Mouse (Mus musculus): ENCODE measurements around the gene Apbb2. TPM values are rescaled to one million over a fixed set of nuclear protein-coding genes. Genes with fewer than 3 reads are reported as not detected.
A peak's percentile ranks its signal among the peaks of the same experiment; 100 is the strongest.

Apbb2 gene
- polyA plus RNA-seq, 1 experiment, result 19.1 TPM

DNA sequence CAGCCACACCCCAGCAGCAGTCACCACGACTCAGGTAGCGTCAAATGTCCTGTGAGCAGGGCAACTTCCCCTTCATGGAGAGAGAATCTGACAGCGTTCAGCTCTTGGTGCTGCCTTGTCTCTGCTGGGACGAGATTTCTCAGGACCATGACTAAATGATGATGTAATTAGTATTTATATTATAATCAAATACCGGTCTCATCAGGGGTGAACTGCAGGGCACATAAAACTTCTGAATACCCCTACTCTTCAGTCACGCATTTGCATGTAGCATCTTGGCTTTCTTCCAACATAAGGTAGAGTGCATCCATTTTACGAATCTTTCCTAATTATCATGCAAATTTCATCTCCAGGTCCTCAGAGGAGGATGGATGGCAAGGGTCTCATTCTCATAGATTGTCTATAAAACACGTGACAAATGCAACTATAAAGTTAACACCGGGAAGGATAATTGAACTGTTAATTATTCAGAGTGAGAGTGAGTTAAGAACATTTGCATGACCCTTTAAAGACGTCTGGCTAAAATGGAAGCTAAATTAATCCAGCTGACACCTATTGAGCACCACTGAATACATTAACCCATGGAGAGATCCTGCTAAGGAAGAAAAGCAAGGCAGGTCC is 17.0 kb upstream of the Apbb2 start:
- H3K79me2 ChIP-seq (ENCODE audit: control insufficient read depth, insufficient read depth), result no peaks in the 10 kb centered on the region
- H3K36me3 ChIP-seq (ENCODE audit: control insufficient read depth, insufficient read depth), result no peaks in the 10 kb centered on the region
- H3K4me3 ChIP-seq, result no peak overlapping the region
- H3K27me3 ChIP-seq (ENCODE audit: control insufficient read depth, insufficient read depth, insufficient read length), result no peaks in the 10 kb centered on the region
- no peak overlapping the region for H3ac ChIP-seq (ENCODE audit: control insufficient read depth, insufficient read length)
- no peak overlapping the region for H3K4me2 ChIP-seq (ENCODE audit: low read depth)
- no peak for TF ChIP-seq MAX (IDR thresholded peaks at IDR 0.05; ENCODE audit: low read depth)
- TF ChIP-seq TCF3 (IDR thresholded peaks at IDR 0.05; ENCODE audit: insufficient read length, low read depth), result no peak
- TF ChIP-seq REST (IDR thresholded peaks at IDR 0.05; ENCODE audit: insufficient read depth, insufficient read length), result no peak
- no peak for TF ChIP-seq SRF (IDR thresholded peaks at IDR 0.05; ENCODE audit: control insufficient read depth, insufficient read length, low read depth)
- no peak for TF ChIP-seq MYOG (IDR thresholded peaks at IDR 0.05; ENCODE audit: control insufficient read depth in 1 of 3, insufficient read depth in 1 of 3, insufficient read length in 2 of 3, low read depth in 2 of 3)
- TF ChIP-seq CEBPB (IDR thresholded peaks at IDR 0.05; ENCODE audit: insufficient read depth, poor library complexity, severe bottlenecking), result no peak
- no peak for TF ChIP-seq POLR2A (IDR thresholded peaks at IDR 0.05; ENCODE audit: insufficient read length, low read depth)
- TF ChIP-seq POLR2AphosphoS2 (IDR thresholded peaks at IDR 0.05; ENCODE audit: insufficient read length, low read depth), result no peak
- TF ChIP-seq MYOD1 (IDR thresholded peaks at IDR 0.05; ENCODE audit: control insufficient read depth in 1 of 3, insufficient read length in 2 of 3, low read depth in 2 of 3), result no peak
- no peak for TF ChIP-seq USF1 (IDR thresholded peaks at IDR 0.05; ENCODE audit: low read depth)
- TF ChIP-seq E2F4 (IDR thresholded peaks at IDR 0.05; ENCODE audit: insufficient read depth), result no peak
- TF ChIP-seq TCF12 (IDR thresholded peaks at IDR 0.05; ENCODE audit: insufficient read depth, poor library complexity, severe bottlenecking), result no peak

DNA sequence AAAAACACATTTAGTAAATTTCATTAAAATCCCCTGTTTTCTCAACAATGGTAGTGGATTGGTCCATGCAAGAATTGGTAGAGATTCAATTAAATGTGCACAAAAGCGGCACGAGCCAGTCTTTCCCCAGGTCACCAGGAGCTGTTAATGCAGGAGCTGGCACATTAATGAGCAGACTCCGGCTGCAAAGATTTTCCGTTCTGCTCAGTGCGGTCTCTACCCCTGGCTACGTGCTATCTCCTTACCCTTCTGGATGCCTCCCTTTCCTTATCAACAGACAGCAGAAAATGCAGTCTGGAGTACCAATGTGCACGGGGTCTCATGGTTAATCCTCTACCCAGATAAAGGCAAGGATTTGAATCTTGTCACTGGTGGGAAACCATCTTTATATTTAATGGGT is 9.2 kb upstream of the Apbb2 start:
- Histone ChIP-seq H3K79me2 (ENCODE audit: control insufficient read depth, insufficient read depth) (no peaks in the 10 kb centered on the region), H3K4me2 (ENCODE audit: low read depth) (no peak overlapping the region), H3K4me3 (no peak overlapping the region), H3K36me3 (ENCODE audit: control insufficient read depth, insufficient read depth) (no peaks in the 10 kb centered on the region), H3ac (ENCODE audit: control insufficient read depth, insufficient read length) (no peak overlapping the region), H3K27me3 (ENCODE audit: control insufficient read depth, insufficient read depth, insufficient read length) (no peaks in the 10 kb centered on the region)
- TF ChIP-seq CEBPB (IDR thresholded peaks at IDR 0.05; ENCODE audit: insufficient read depth, poor library complexity, severe bottlenecking) (no peak), E2F4 (IDR thresholded peaks at IDR 0.05; ENCODE audit: insufficient read depth) (no peak), TCF12 (IDR thresholded peaks at IDR 0.05; ENCODE audit: insufficient read depth, poor library complexity, severe bottlenecking) (no peak)

DNA sequence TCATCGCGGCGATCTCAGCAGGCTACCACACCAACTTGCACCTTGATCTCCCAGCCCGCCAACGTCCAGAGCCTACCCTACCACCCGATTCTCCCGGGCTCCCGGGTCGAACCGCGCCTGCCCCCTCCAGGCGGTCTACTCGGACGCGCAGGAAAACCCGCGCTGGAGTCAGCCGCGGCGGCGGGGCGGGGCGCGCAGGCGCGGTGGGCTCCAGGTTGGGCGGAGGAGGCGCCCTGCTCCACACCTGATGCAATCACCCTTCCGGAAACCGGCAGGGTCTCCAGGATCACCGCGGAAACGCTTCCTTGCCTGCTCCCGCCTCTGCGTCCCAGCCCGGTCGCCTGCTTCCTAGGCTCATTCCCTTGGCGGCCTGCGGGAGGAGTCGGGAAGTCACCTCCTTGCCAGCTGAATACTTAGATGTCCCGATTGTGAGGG is 1.6 kb upstream of the Apbb2 start:
- no peaks in the 10 kb centered on the region for H3K27me3 ChIP-seq (ENCODE audit: control insufficient read depth, insufficient read depth, insufficient read length)
- H3K79me2 ChIP-seq (ENCODE audit: control insufficient read depth, insufficient read depth), result peaks cover 27% of the 10 kb centered on the region
- no peaks in the 10 kb centered on the region for H3K36me3 ChIP-seq (ENCODE audit: control insufficient read depth, insufficient read depth)
- no peak overlapping the region for H3ac ChIP-seq (ENCODE audit: control insufficient read depth, insufficient read length)
- peak overlapping the region; percentile 28 for H3K4me3 ChIP-seq
- no peak for TF ChIP-seq TCF12 (IDR thresholded peaks at IDR 0.05; ENCODE audit: insufficient read depth, poor library complexity, severe bottlenecking)
- 0 out of 2 replicates have a peak, but pooled peaks have one; percentile 17 for TF ChIP-seq CEBPB (IDR thresholded peaks at IDR 0.05; ENCODE audit: insufficient read depth, poor library complexity, severe bottlenecking)
- TF ChIP-seq POLR2A (IDR thresholded peaks at IDR 0.05; ENCODE audit: insufficient read length, low read depth), result peak; percentile 65
- H3K4me2 ChIP-seq (ENCODE audit: low read depth), result peak overlapping the region; percentile 71

DNA sequence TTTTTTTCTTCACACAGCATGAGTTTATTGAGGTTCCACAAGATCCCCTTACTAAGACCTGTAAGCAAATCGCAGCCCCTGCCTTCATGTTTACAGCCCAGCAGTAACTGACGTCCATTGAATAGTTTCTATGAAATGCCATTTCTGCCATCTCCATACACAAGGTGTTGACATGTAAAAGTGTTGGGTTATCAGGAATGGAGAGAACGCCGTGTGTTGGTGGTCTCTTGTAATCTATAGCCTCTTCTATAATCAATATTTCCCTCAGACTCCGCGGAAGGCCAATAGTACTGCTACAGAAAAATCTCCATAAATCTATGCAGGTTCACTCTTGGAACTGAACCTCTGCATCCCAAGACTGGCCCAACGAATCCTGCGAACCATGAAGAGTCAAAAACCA is 1.1 kb upstream of the Apbb2 start:
- TF ChIP-seq USF1 (IDR thresholded peaks at IDR 0.05; ENCODE audit: low read depth), result no peak
- no peak for TF ChIP-seq MYOG (IDR thresholded peaks at IDR 0.05; ENCODE audit: control insufficient read depth in 1 of 3, insufficient read depth in 1 of 3, insufficient read length in 2 of 3, low read depth in 2 of 3)
- no peak for TF ChIP-seq TCF12 (IDR thresholded peaks at IDR 0.05; ENCODE audit: insufficient read depth, poor library complexity, severe bottlenecking)
- TF ChIP-seq POLR2AphosphoS2 (IDR thresholded peaks at IDR 0.05; ENCODE audit: insufficient read length, low read depth), result no peak
- no peak for TF ChIP-seq MAX (IDR thresholded peaks at IDR 0.05; ENCODE audit: low read depth)
- TF ChIP-seq SRF (IDR thresholded peaks at IDR 0.05; ENCODE audit: control insufficient read depth, insufficient read length, low read depth), result no peak
- TF ChIP-seq TCF3 (IDR thresholded peaks at IDR 0.05; ENCODE audit: insufficient read length, low read depth), result no peak
- TF ChIP-seq POLR2A (IDR thresholded peaks at IDR 0.05; ENCODE audit: insufficient read length, low read depth), result no peak
- no peak for TF ChIP-seq REST (IDR thresholded peaks at IDR 0.05; ENCODE audit: insufficient read depth, insufficient read length)
- TF ChIP-seq E2F4 (IDR thresholded peaks at IDR 0.05; ENCODE audit: insufficient read depth), result no peak
- no peak for TF ChIP-seq MYOD1 (IDR thresholded peaks at IDR 0.05; ENCODE audit: control insufficient read depth in 1 of 3, insufficient read length in 2 of 3, low read depth in 2 of 3)
- TF ChIP-seq CEBPB (IDR thresholded peaks at IDR 0.05; ENCODE audit: insufficient read depth, poor library complexity, severe bottlenecking), result no peak
- H3K36me3 ChIP-seq (ENCODE audit: control insufficient read depth, insufficient read depth), result no peaks in the 10 kb centered on the region
- H3K79me2 ChIP-seq (ENCODE audit: control insufficient read depth, insufficient read depth), result peaks cover 33% of the 10 kb centered on the region
- no peaks in the 10 kb centered on the region for H3K27me3 ChIP-seq (ENCODE audit: control insufficient read depth, insufficient read depth, insufficient read length)
- H3ac ChIP-seq (ENCODE audit: control insufficient read depth, insufficient read length), result no peak overlapping the region
- H3K4me3 ChIP-seq, result peak overlapping the region; percentile 28
- peak overlapping the region; percentile 71 for H3K4me2 ChIP-seq (ENCODE audit: low read depth)

DNA sequence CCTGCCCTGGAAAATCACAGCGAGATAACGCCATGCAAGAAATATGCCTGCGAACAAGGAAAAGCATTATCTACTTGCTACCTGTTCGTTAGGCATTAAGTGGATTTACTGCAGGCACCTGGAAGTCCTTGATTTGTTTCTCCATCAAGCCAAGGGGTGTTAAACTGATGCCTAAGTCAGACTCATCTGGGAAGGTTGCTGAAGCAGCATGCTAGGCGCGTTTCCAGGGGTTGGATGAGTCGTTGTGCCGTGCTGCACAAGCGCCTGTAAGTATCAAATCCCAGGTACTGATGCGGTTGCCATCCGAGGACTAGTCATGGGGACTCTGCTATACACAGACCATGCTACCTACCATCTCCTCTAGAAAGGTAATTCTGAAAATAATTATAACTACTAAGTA is 611 bp upstream of the Apbb2 start:
- peak overlapping the region; percentile 61 for H3K4me3 ChIP-seq
- H3K79me2 ChIP-seq (ENCODE audit: control insufficient read depth, insufficient read depth), result peaks cover 37% of the 10 kb centered on the region
- H3K27me3 ChIP-seq (ENCODE audit: control insufficient read depth, insufficient read depth, insufficient read length), result no peaks in the 10 kb centered on the region
- H3K4me2 ChIP-seq (ENCODE audit: low read depth), result peak overlapping the region; percentile 46
- H3ac ChIP-seq (ENCODE audit: control insufficient read depth, insufficient read length), result no peak overlapping the region
- H3K36me3 ChIP-seq (ENCODE audit: control insufficient read depth, insufficient read depth), result no peaks in the 10 kb centered on the region
- no peak for TF ChIP-seq E2F4 (IDR thresholded peaks at IDR 0.05; ENCODE audit: insufficient read depth)
- no peak for TF ChIP-seq MYOG (IDR thresholded peaks at IDR 0.05; ENCODE audit: control insufficient read depth in 1 of 3, insufficient read depth in 1 of 3, insufficient read length in 2 of 3, low read depth in 2 of 3)
- TF ChIP-seq SRF (IDR thresholded peaks at IDR 0.05; ENCODE audit: control insufficient read depth, insufficient read length, low read depth), result no peak
- TF ChIP-seq REST (IDR thresholded peaks at IDR 0.05; ENCODE audit: insufficient read depth, insufficient read length), result no peak
- no peak for TF ChIP-seq TCF3 (IDR thresholded peaks at IDR 0.05; ENCODE audit: insufficient read length, low read depth)
- no peak for TF ChIP-seq MAX (IDR thresholded peaks at IDR 0.05; ENCODE audit: low read depth)
- no peak for TF ChIP-seq TCF12 (IDR thresholded peaks at IDR 0.05; ENCODE audit: insufficient read depth, poor library complexity, severe bottlenecking)
- TF ChIP-seq CEBPB (IDR thresholded peaks at IDR 0.05; ENCODE audit: insufficient read depth, poor library complexity, severe bottlenecking), result no peak
